Mouse (Mus musculus) liver, embryonic 13.5 days (tissue): ENCODE measurements at regions not wholly inside any gene's neighbourhood (a gene's known extent, or its start where the extent isn't known, plus 50 kb on each side); places are given as distances from the start of the nearest gene placed in this dataset.

Experiments
- ATAC-seq: fragments of 200-750 bp; cut with Nextera tagmentation; 2 replicates; pipeline ENCODE4 v1.8.0; 2017; ENCODE audit warnings: low read depth, mild to moderate bottlenecking, moderate number of reproducible peaks, moderate library complexity
- DNase-seq: peaks from one replicate; pipeline ENCODE4 v3.0.0; 2022
- H3K27ac ChIP-seq: fragments of 300-500 bp; sonication (generic); 2 replicates; pipeline ENCODE4 v1.5.1; 2015; ENCODE audit warnings: moderate library complexity, mild to moderate bottlenecking, inconsistent platforms
- H3K27me3 ChIP-seq: fragments of 300-500 bp; sonication (generic); 2 replicates; pipeline ENCODE4 v1.6.1; 2015; ENCODE audit warnings: mild to moderate bottlenecking, inconsistent platforms
- H3K36me3 ChIP-seq: fragments of 300-500 bp; sonication (generic); 2 replicates; pipeline ENCODE4 v1.6.1; 2015; ENCODE audit warnings: mild to moderate bottlenecking, inconsistent platforms
- H3K4me1 ChIP-seq: fragments of 300-500 bp; sonication (generic); replicated peaks from 2 replicates; pipeline ENCODE4 v1.6.1; 2015; ENCODE audit warnings: inconsistent platforms
- H3K4me2 ChIP-seq: fragments of 300-500 bp; sonication (generic); 2 replicates; pipeline ENCODE4 v1.6.1; 2015; ENCODE audit warnings: inconsistent platforms, mild to moderate bottlenecking, moderate library complexity
- H3K4me3 ChIP-seq: fragments of 300-500 bp; sonication (generic); replicated peaks from 2 replicates; pipeline ENCODE4 v1.5.1; 2015; ENCODE audit warnings: mild to moderate bottlenecking, inconsistent platforms
- H3K9ac ChIP-seq: fragments of 300-500 bp; sonication (generic); 2 replicates; pipeline ENCODE4 v1.6.1; 2015; ENCODE audit warnings: mild to moderate bottlenecking, inconsistent platforms
- H3K9me3 ChIP-seq: fragments of 300-500 bp; sonication (generic); replicated peaks from 2 replicates; pipeline ENCODE4 v1.6.1; 2016; ENCODE audit warnings: inconsistent platforms
- WGBS: fragments of 180-500 bp; shearing (Covaris S2); methylation state at CpG from one replicate; pipeline ENCODE4 v1.1.7; 2015; ENCODE audit not compliant: insufficient replicate concordance; 5-methylcytosine and 5-hydroxymethylcytosine counted together

DNA sequence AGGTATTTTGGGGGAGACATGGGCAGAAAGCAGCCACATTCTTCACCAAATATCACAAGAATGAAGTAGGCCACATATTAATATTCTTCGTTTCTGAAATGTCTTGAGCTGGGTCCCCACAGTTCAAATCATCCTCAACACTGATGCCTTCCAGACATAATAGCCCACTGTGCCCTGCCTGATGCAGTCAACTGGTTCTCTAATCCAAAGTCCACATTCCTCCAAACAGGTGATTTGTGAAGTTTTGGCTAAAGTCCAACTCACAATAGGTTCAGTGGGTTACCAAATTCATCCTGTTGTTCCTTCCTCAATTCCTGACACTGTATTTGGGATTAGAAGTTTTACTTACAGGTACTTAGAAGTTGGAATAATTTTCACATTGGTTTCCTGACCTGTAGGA is 485.3 kb downstream of the Kctd12 start:
- H3K4me2 ChIP-seq, result no peak overlapping the region
- DNase-seq (no peak), ATAC-seq (no peak)
- no peak overlapping the region for H3K9ac ChIP-seq
- 77% methylated on average over 1 of the region's 1 CpGs for WGBS
- no peaks in the 10 kb centered on the region for H3K9me3 ChIP-seq
- H3K4me1 ChIP-seq, result no peaks in the 10 kb centered on the region
- H3K27ac ChIP-seq, result no peak overlapping the region
- H3K27me3 ChIP-seq, result no peaks in the 10 kb centered on the region
- H3K36me3 ChIP-seq, result no peaks in the 10 kb centered on the region
- H3K4me3 ChIP-seq, result no peak overlapping the region

DNA sequence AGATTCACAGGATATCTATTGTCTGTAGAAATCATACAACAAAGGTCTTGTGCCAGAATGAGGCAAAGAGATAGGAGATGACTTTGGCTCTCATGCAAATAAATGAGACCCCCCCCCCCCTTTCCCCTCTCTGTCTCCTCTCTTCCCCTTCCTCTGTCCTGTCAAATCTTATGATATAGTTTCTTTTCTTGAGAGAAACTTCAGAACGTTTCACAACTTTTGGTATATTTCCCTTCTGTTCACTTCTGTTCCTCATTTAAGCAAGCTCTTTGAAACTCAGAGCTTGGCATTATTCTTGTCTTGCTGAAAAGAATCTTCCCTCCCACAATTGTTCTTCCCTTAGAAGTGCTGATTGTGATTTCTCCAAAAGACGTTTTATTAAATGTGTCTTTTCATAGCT is 490.1 kb downstream of the Kctd12 start:
- 19% methylated on average over 2 of the region's 2 CpGs for WGBS
- Histone ChIP-seq H3K4me2 (no peak overlapping the region), H3K9ac (no peak overlapping the region), H3K9me3 (no peaks in the 10 kb centered on the region), H3K27ac (no peak overlapping the region), H3K4me3 (no peak overlapping the region), H3K4me1 (no peaks in the 10 kb centered on the region), H3K27me3 (no peaks in the 10 kb centered on the region), H3K36me3 (no peaks in the 10 kb centered on the region)
- ATAC-seq (no peak), DNase-seq (no peak)

DNA sequence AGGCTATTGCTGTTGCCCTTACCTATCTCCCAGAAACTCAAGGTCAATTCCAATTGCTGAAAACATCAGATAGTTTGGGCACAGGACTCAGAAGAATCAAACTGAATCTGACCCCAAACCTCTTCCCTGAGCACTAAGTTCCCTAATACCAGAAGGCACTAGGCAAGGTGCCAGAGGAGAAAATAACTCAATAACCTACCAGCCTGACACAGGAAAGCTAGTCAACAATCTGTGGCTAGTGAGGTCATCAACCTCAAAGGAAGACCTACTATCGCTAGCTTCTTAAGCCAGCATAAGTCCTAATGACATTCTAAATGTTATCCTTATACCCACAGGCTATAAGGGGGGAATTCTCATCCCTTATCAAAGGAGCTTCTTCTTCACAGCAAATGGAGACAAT is 491.2 kb downstream of the Kctd12 start:
- no peak overlapping the region for H3K4me2 ChIP-seq
- no peak overlapping the region for H3K9ac ChIP-seq
- H3K27ac ChIP-seq, result no peak overlapping the region
- no peak overlapping the region for H3K4me3 ChIP-seq
- no peaks in the 10 kb centered on the region for H3K27me3 ChIP-seq
- no peaks in the 10 kb centered on the region for H3K9me3 ChIP-seq
- DNase-seq, result no peak
- no peaks in the 10 kb centered on the region for H3K4me1 ChIP-seq
- no peaks in the 10 kb centered on the region for H3K36me3 ChIP-seq
- WGBS, result 76% methylated on average over 1 of the region's 1 CpGs
- ATAC-seq, result no peak

DNA sequence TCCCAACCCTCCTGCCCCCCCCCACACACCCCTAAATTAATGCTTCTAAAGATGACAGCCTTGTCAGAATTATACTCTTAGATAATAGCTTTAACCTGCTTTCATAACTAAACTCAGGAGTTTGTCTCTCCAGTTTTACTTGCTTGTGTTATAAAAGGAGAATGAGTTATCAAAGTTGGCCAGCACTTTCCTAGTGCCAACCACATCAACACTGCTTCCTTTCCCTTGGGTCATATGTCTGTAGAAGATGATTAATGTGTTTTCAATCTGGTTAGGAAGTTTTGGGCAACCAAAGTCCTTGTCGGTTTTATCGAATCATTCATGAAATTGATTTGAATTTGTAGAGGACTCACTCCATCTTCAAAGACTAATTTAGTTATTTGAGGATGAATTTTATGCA is 505.3 kb downstream of the Kctd12 start:
- Histone ChIP-seq H3K9me3 (no peaks in the 10 kb centered on the region), H3K27me3 (no peaks in the 10 kb centered on the region), H3K9ac (no peak overlapping the region), H3K27ac (no peak overlapping the region), H3K4me1 (no peaks in the 10 kb centered on the region), H3K4me2 (no peak overlapping the region), H3K4me3 (no peak overlapping the region), H3K36me3 (no peaks in the 10 kb centered on the region)
- DNase-seq, result no peak
- ATAC-seq, result no peak
- WGBS, result 51% methylated on average over 2 of the region's 2 CpGs

DNA sequence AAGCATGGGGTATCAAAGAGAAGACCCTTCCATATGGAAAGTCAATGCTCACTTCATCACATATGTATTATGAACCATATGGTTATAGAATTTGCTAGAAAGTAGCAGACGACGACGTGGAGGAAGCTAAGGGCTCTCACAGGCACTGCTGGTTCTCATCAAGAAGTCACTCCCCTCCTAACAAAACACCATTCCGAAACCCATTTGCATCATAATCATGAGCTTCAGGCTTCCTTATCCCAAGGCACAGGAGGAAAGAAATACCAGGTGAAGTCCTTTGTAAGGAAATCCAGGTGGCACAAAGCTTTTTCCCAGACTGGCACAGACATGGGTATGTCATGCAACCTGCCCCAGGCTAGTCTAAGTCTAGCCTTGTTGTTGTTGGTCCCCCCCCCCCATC is 513.1 kb downstream of the Kctd12 start:
- H3K27ac ChIP-seq, result no peak overlapping the region
- H3K9ac ChIP-seq, result no peak overlapping the region
- ATAC-seq (no peak), DNase-seq (no peak)
- H3K27me3 ChIP-seq, result no peaks in the 10 kb centered on the region
- no peak overlapping the region for H3K4me3 ChIP-seq
- H3K9me3 ChIP-seq, result no peaks in the 10 kb centered on the region
- no peaks in the 10 kb centered on the region for H3K36me3 ChIP-seq
- no peak overlapping the region for H3K4me2 ChIP-seq
- no peaks in the 10 kb centered on the region for H3K4me1 ChIP-seq
- WGBS, result 53% methylated on average over 4 of the region's 4 CpGs

DNA sequence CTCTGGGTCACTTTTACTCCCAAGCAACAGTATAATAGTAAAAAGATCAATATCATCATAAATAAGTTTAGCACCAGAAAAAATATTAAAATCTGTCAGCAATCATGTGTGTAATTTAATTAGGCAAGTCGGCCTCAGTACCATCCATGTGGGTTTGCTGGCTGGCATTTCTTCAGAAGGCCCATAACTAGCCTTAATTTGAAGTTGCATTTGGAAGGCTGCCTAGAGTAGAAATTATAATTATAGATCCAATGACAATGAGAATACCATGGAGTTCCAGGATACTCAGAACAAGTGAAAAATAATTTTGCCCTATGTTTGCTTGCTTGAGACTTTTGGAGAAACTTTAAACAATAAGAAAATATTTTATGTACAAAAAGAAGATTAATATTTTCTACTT is 521.4 kb downstream of the Kctd12 start:
- Histone ChIP-seq H3K27ac (no peak overlapping the region), H3K4me1 (no peaks in the 10 kb centered on the region), H3K4me3 (no peak overlapping the region), H3K4me2 (no peak overlapping the region), H3K9ac (no peak overlapping the region), H3K9me3 (no peaks in the 10 kb centered on the region), H3K27me3 (no peaks in the 10 kb centered on the region), H3K36me3 (no peaks in the 10 kb centered on the region)
- ATAC-seq (no peak), DNase-seq (no peak)
- 69% methylated on average over 1 of the region's 1 CpGs for WGBS

DNA sequence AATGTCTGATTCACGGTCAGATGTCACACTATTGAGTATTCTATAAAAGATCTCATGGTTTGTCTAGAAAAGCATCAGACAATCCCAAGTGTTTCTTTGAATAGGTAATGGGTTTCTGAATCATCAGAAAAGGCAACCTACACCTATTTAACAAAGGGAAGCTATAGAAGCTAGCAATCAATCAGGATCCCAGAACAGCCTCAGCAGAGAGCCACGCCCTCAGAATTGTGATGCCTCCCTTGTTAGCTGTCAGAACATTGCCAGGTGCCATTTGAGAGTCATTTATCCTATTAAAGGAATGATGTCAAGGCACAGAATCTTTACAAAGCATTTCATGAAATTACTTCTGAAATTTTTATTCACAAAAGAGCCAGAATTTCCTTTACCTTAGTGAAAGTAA is 542.7 kb downstream of the Kctd12 start:
- no peaks in the 10 kb centered on the region for H3K4me1 ChIP-seq
- H3K9me3 ChIP-seq, result no peaks in the 10 kb centered on the region
- H3K27me3 ChIP-seq, result no peaks in the 10 kb centered on the region
- ATAC-seq (no peak), DNase-seq (no peak)
- H3K9ac ChIP-seq, result no peak overlapping the region
- no peak overlapping the region for H3K27ac ChIP-seq
- H3K4me3 ChIP-seq, result no peak overlapping the region
- H3K4me2 ChIP-seq, result no peak overlapping the region
- 44% methylated on average over 2 of the region's 2 CpGs for whole genome bisulfite sequencing
- no peaks in the 10 kb centered on the region for H3K36me3 ChIP-seq

DNA sequence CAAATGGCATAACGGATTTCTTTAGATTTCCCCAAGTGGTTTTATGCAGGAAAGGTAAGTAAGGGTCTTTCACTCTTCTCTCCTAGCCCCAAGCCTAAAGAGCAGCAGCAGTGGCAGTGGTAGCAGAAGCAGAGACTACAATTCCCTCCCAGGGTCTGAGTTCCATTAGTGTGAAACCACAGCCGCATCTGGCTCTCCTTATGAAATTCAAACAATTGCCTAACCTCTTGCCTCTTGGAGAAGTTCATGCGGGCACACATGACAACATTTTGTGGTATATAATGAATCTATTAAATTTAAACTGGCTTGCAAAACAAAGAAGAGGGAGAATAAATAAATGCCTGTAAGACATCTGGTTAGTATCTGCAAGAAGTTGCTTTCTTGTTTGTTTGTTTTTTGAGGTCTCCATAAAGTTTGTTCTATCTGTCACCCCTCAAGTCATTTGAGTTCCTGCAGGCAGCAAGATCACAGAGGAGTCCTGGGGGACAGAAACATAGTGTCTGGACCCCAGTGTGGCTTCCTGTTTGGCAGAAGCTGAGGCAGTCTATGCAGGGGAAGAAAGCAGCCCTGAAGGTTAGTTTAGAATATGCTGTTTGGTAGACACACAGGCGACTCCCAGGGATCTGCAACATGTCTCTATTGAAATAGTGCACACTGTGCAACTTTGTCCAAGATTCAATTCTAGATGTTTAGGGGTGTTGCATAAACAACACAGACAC is 578.9 kb downstream of the Kctd12 start:
- Histone ChIP-seq H3K4me1 (no peaks in the 10 kb centered on the region), H3K27me3 (no peaks in the 10 kb centered on the region), H3K9me3 (no peaks in the 10 kb centered on the region), H3K9ac (no peak overlapping the region), H3K4me2 (no peak overlapping the region), H3K27ac (no peak overlapping the region), H3K4me3 (no peak overlapping the region), H3K36me3 (no peaks in the 10 kb centered on the region)
- WGBS, result 47% methylated on average over 4 of the region's 4 CpGs
- no peak for ATAC-seq
- DNase-seq, result no peak

DNA sequence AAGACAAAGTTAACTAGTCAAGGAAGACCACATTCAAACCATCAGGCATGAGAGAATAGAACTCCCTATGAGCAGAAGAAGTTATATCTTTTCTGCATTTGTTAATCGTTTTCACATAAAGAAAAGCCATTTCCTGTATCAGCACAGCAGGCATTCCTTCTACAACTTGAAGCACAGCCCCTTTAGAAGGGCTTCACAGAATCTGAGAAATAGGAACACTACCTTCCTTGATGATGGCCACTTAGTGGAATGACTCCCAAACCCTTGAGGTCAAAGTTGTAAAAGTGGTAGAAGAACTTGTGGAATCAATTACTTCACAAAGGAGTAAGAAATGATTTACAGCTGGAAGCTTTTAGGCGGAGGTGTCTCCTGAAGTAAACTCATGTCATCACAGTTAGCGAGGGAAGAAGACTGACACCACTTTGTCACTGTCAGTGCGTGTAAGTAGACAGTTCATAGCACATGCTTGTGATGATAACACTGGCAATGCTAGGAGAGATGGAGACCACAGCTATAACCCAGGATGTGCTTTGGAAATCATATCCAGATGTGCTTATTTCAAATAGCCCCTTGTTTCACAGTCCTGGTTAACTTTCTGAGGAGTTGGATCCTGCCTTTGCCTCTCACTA is 580.3 kb downstream of the Kctd12 start:
- 56% methylated on average over 4 of the region's 4 CpGs for WGBS
- Histone ChIP-seq H3K4me2 (no peak overlapping the region), H3K36me3 (no peaks in the 10 kb centered on the region), H3K4me3 (no peak overlapping the region), H3K4me1 (no peaks in the 10 kb centered on the region), H3K9me3 (no peaks in the 10 kb centered on the region), H3K9ac (no peak overlapping the region), H3K27me3 (no peaks in the 10 kb centered on the region), H3K27ac (no peak overlapping the region)
- DNase-seq (no peak), ATAC-seq (no peak)

DNA sequence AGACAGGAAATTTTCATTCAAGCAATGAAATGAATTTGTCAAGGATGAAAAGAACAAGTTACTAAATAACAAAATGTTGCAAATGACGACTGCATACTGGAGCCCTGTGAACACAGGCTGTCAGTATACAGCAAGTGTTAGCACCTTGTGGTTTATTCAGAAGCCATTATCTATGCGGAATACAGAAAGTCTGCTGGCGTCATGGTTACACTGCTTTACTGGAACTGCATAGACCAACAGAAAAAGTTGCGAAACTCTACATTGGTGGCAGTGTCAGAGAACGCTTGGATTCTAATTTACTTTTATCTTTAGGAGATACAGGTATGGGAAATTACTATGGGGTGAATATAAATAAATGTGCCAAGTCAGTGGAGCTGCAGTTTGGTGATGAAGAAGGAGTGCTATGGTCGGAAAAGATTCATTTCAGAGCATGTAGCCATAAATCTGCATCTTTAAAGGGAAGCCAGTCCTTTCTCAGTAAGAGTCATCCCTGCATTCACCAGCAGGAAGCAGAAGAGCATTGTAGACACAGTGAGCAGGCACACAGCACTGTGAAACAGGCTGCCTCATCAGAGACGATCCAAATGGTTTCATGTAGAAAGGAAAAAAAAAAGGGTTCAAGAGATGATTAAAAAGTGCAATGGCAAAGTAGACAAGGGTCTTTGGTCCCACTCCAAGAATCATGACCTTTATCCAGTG is 586.3 kb downstream of the Kctd12 start:
- Histone ChIP-seq H3K27ac (no peak overlapping the region), H3K36me3 (no peaks in the 10 kb centered on the region), H3K4me3 (no peak overlapping the region), H3K27me3 (no peaks in the 10 kb centered on the region), H3K9ac (no peak overlapping the region), H3K9me3 (no peaks in the 10 kb centered on the region), H3K4me1 (no peaks in the 10 kb centered on the region), H3K4me2 (no peak overlapping the region)
- DNase-seq (no peak), ATAC-seq (no peak)
- WGBS, result 51% methylated on average over 7 of the region's 7 CpGs

DNA sequence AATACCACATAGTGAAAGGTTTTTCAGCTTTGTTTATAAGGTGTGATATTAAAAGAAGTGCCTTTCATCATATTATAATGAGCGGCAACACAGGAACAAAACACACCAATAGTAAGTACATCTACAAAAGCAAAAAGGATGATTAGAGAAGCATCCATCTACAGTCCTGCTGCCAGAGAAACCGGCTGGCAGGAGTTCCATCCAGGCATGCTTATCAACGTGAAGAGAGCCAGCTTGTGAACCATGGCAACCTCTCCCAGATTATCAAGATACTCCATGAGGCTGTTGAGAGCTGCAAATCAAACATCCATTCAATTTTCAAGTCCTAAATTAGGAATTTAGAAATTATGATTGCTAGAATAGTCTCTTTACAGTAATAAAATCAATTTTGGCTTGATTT is 590.1 kb downstream of the Kctd12 start:
- DNase-seq, result no peak
- no peak overlapping the region for H3K27ac ChIP-seq
- H3K4me3 ChIP-seq, result no peak overlapping the region
- ATAC-seq, result no peak
- no peaks in the 10 kb centered on the region for H3K9me3 ChIP-seq
- H3K9ac ChIP-seq, result no peak overlapping the region
- WGBS, result 56% methylated on average over 3 of the region's 3 CpGs
- H3K36me3 ChIP-seq, result no peaks in the 10 kb centered on the region
- no peaks in the 10 kb centered on the region for H3K27me3 ChIP-seq
- no peaks in the 10 kb centered on the region for H3K4me1 ChIP-seq
- no peak overlapping the region for H3K4me2 ChIP-seq
